Mouse (Mus musculus): Measurements from ENCODE around the gene Aox4. TPM values are rescaled to one million over a fixed set of nuclear protein-coding genes. Genes with fewer than 3 reads are reported as not detected.

Aox4 gene
- total and polyA plus RNA-seq, 3 experiments = 0.05 to 0.27 TPM; not detected in 1

- Histone ChIP-seq H3K36me3 (replicated peaks in 1 of 2; ENCODE audit: control insufficient read depth in 1 of 2, insufficient read depth in 1 of 2, low read length in 1 of 2) (no peaks in the 10 kb centered on the region), H3K9me3 (replicated peaks; ENCODE audit: low read length) (no peaks in the 10 kb centered on the region), H3K4me3 (replicated peaks in 1 of 3; ENCODE audit: low read depth in 2 of 3, low read length in 2 of 3, poor library complexity in 1 of 3) (peak overlapping the region in 1 of 3 experiments; percentile 3), H3K79me2 (replicated peaks; ENCODE audit: control insufficient read depth, extremely low read depth, insufficient read depth, poor library complexity, severe bottlenecking) (no peaks in the 10 kb centered on the region), H3K4me1 (ENCODE audit: control insufficient read depth in 1 of 2, insufficient read depth in 2 of 2) (peaks cover 26 to 52% of the 10 kb centered on the region in 2 experiments), H3K27ac (ENCODE audit: insufficient read depth, low read depth) (peak overlapping the region; percentile 59; the same call in 1 of the 2 replicates), H3K9ac (ENCODE audit: insufficient read depth, low read depth) (peak overlapping the region; percentile 61), H3K27me3 (replicated peaks) (no peaks in the 10 kb centered on the region), H3K4me2 (ENCODE audit: insufficient read depth, low read depth, poor library complexity, severe bottlenecking) (peak overlapping the region; percentile 95)
- TF ChIP-seq USF2 (conservative IDR thresholded peaks at IDR 0.05; ENCODE audit: low read depth, low read length) (no peak), POLR2A (IDR thresholded peaks at IDR 0.05; ENCODE audit: low read depth, low read length) (peak; percentile 67), ELF1 (IDR thresholded peaks at IDR 0.05; ENCODE audit: low read depth, low read length) (peak; percentile 27; the same call in 1 of the 2 replicates), MAZ (IDR thresholded peaks at IDR 0.05; ENCODE audit: low read depth, low read length) (no peak; the same call in 1 of the 2 replicates), ZNF384 (IDR thresholded peaks at IDR 0.05; ENCODE audit: low read depth, low read length) (no peak), TBP (conservative IDR thresholded peaks at IDR 0.05; ENCODE audit: low read depth, low read length) (peak; percentile 64; the same call in 1 of the 2 replicates), POLR2AphosphoS2 (IDR thresholded peaks at IDR 0.05; ENCODE audit: low read depth, low read length) (0 out of 2 replicates have a peak, but pooled peaks have one; percentile 18)
- peak; percentile 69 for DNase-seq (ENCODE audit: extremely low read depth)
- dilution Hi-C loops (cut with MboI; ENCODE audit: extremely low pct_ligation_motif_present, extremely low pct_unique_long_range_greater_than_20kb, low sequenced_read_pairs) = no loop called here
- in situ Hi-C loops (cut with MboI; ENCODE audit: low pct_ligation_motif_present, low pct_unique_long_range_greater_than_20kb, low sequenced_read_pairs) = no loop called here
Measured at GRCm38 (mm10) chr1:58195541-58195940, 14.7 kb upstream of the Aox4 start.

GRCm38 (mm10) chr1:58197023-58197422, 13.2 kb upstream of the Aox4 start:
- in situ Hi-C loops (cut with MboI; ENCODE audit: low pct_ligation_motif_present, low pct_unique_long_range_greater_than_20kb, low sequenced_read_pairs) = no loop called here

GRCm38 (mm10) chr1:58198386-58198785, 11.8 kb upstream of the Aox4 start:
- Histone ChIP-seq H3K79me2 (replicated peaks; ENCODE audit: control insufficient read depth, extremely low read depth, insufficient read depth, poor library complexity, severe bottlenecking) (no peaks in the 10 kb centered on the region), H3K4me2 (ENCODE audit: insufficient read depth, low read depth, poor library complexity, severe bottlenecking) (no peak overlapping the region), H3K27me3 (replicated peaks) (no peaks in the 10 kb centered on the region), H3K36me3 (replicated peaks in 1 of 2; ENCODE audit: control insufficient read depth in 1 of 2, insufficient read depth in 1 of 2, low read length in 1 of 2) (no peaks in the 10 kb centered on the region), H3K4me1 (ENCODE audit: control insufficient read depth in 1 of 2, insufficient read depth in 2 of 2) (peaks cover 14 to 37% of the 10 kb centered on the region in 2 experiments), H3K9me3 (replicated peaks; ENCODE audit: low read length) (no peaks in the 10 kb centered on the region), H3K9ac (ENCODE audit: insufficient read depth, low read depth) (no peak overlapping the region), H3K4me3 (replicated peaks in 1 of 3; ENCODE audit: low read depth in 2 of 3, low read length in 2 of 3, poor library complexity in 1 of 3) (no peak overlapping the region), H3K27ac (ENCODE audit: insufficient read depth, low read depth) (no peak overlapping the region)
- dilution Hi-C loops (cut with MboI; ENCODE audit: extremely low pct_ligation_motif_present, extremely low pct_unique_long_range_greater_than_20kb, low sequenced_read_pairs) = no loop called here
- in situ Hi-C loops (cut with MboI; ENCODE audit: low pct_ligation_motif_present, low pct_unique_long_range_greater_than_20kb, low sequenced_read_pairs) = no loop called here
- no peak for DNase-seq (ENCODE audit: extremely low read depth)
- TF ChIP-seq IRF4 (IDR thresholded peaks at IDR 0.05; ENCODE audit: low read depth, low read length) (no peak), POLR2AphosphoS2 (IDR thresholded peaks at IDR 0.05; ENCODE audit: low read depth, low read length) (no peak), CTCF (conservative IDR thresholded peaks at IDR 0.05 in 1 of 2, IDR thresholded peaks at IDR 0.05 in 1 of 2; ENCODE audit: low read depth in 2 of 2, low read length in 2 of 2) (no peak), CHD2 (IDR thresholded peaks at IDR 0.05; ENCODE audit: low read length) (no peak), TCF12 (IDR thresholded peaks at IDR 0.05; ENCODE audit: low read depth, low read length) (no peak), HCFC1 (IDR thresholded peaks at IDR 0.05; ENCODE audit: low read depth, low read length) (no peak), CHD1 (IDR thresholded peaks at IDR 0.05; ENCODE audit: low read depth, low read length) (no peak), SIN3A (IDR thresholded peaks at IDR 0.05; ENCODE audit: low read length) (no peak), MAFK (IDR thresholded peaks at IDR 0.05; ENCODE audit: insufficient replicate concordance, low read length) (no peak), KAT2A (IDR thresholded peaks at IDR 0.05; ENCODE audit: insufficient replicate concordance, low read length) (no peak), SMC3 (IDR thresholded peaks at IDR 0.05; ENCODE audit: low read depth, low read length) (no peak), ELF1 (IDR thresholded peaks at IDR 0.05; ENCODE audit: low read depth, low read length) (no peak), USF1 (IDR thresholded peaks at IDR 0.05; ENCODE audit: low read depth, low read length) (no peak), POLR2A (IDR thresholded peaks at IDR 0.05; ENCODE audit: low read depth, low read length) (no peak), UBTF (IDR thresholded peaks at IDR 0.05; ENCODE audit: low read depth, low read length) (no peak), PAX5 (IDR thresholded peaks at IDR 0.05; ENCODE audit: low read length) (no peak)

More at GRCm38 (mm10) chr1:58197023-58197422, 13.2 kb upstream of the Aox4 start:
- DNase-seq (ENCODE audit: extremely low read depth) = no peak
- Histone ChIP-seq H3K27ac (ENCODE audit: insufficient read depth, low read depth) (no peak overlapping the region), H3K4me2 (ENCODE audit: insufficient read depth, low read depth, poor library complexity, severe bottlenecking) (no peak overlapping the region), H3K4me1 (ENCODE audit: control insufficient read depth in 1 of 2, insufficient read depth in 2 of 2) (peaks cover 16 to 42% of the 10 kb centered on the region in 2 experiments), H3K9ac (ENCODE audit: insufficient read depth, low read depth) (no peak overlapping the region), H3K27me3 (replicated peaks) (no peaks in the 10 kb centered on the region), H3K9me3 (replicated peaks; ENCODE audit: low read length) (no peaks in the 10 kb centered on the region), H3K36me3 (replicated peaks in 1 of 2; ENCODE audit: control insufficient read depth in 1 of 2, insufficient read depth in 1 of 2, low read length in 1 of 2) (no peaks in the 10 kb centered on the region), H3K79me2 (replicated peaks; ENCODE audit: control insufficient read depth, extremely low read depth, insufficient read depth, poor library complexity, severe bottlenecking) (no peaks in the 10 kb centered on the region), H3K4me3 (replicated peaks in 1 of 3; ENCODE audit: low read depth in 2 of 3, low read length in 2 of 3, poor library complexity in 1 of 3) (no peak overlapping the region)
- dilution Hi-C loops (cut with MboI; ENCODE audit: extremely low pct_ligation_motif_present, extremely low pct_unique_long_range_greater_than_20kb, low sequenced_read_pairs) = no loop called here
- TF ChIP-seq RAD21 (IDR thresholded peaks at IDR 0.05; ENCODE audit: low read depth, low read length) (no peak), USF1 (IDR thresholded peaks at IDR 0.05; ENCODE audit: low read depth, low read length) (peak; percentile 26), EP300 (IDR thresholded peaks at IDR 0.05; ENCODE audit: low read length) (no peak), GABPA (IDR thresholded peaks at IDR 0.05; ENCODE audit: insufficient replicate concordance, low read depth, low read length) (no peak), ZNF384 (IDR thresholded peaks at IDR 0.05; ENCODE audit: low read depth, low read length) (no peak), MAFK (IDR thresholded peaks at IDR 0.05; ENCODE audit: insufficient replicate concordance, low read length) (no peak), TCF12 (IDR thresholded peaks at IDR 0.05; ENCODE audit: low read depth, low read length) (no peak), CTCF (conservative IDR thresholded peaks at IDR 0.05 in 1 of 2, IDR thresholded peaks at IDR 0.05 in 1 of 2; ENCODE audit: low read depth in 2 of 2, low read length in 2 of 2) (no peak), ETS1 (conservative IDR thresholded peaks at IDR 0.05; ENCODE audit: low read depth, low read length) (no peak)

All from CH12.LX (cell line).